Mouse (Mus musculus) neural tube, embryonic 13.5 days (tissue): ENCODE data around the gene Aarsd1. TPM values are rescaled to one million over a fixed set of nuclear protein-coding genes. Genes with fewer than 3 reads are reported as not detected.
"Not testable (repeated sequence)": the region's sequence is repeated elsewhere in the genome, so short reads cannot be mapped to it uniquely, and the experiment has no call there.

Experiments
- ATAC-seq: fragments of 200-750 bp; cut with Nextera tagmentation; 2 replicates; pipeline ENCODE4 v1.8.0; 2017; ENCODE audit warnings: low read depth, mild to moderate bottlenecking, moderate TSS enrichment, moderate library complexity
- H3K27ac ChIP-seq: fragments of 300-500 bp; sonication (generic); replicated peaks from 2 replicates; pipeline ENCODE4 v1.5.1; 2015; ENCODE audit warnings: moderate library complexity, mild to moderate bottlenecking, inconsistent platforms
- H3K27me3 ChIP-seq: fragments of 300-500 bp; sonication (generic); 2 replicates; pipeline ENCODE4 v1.6.1; 2015; ENCODE audit warnings: mild to moderate bottlenecking, inconsistent platforms
- H3K36me3 ChIP-seq: fragments of 300-500 bp; sonication (generic); 2 replicates; pipeline ENCODE4 v1.6.1; 2015; ENCODE audit warnings: mild to moderate bottlenecking, inconsistent platforms
- H3K4me1 ChIP-seq: fragments of 300-500 bp; sonication (generic); replicated peaks from 2 replicates; pipeline ENCODE4 v1.6.1; 2015; ENCODE audit warnings: inconsistent platforms
- H3K4me2 ChIP-seq: fragments of 300-500 bp; sonication (generic); 2 replicates; pipeline ENCODE4 v1.6.1; 2015; ENCODE audit warnings: inconsistent platforms, mild to moderate bottlenecking, moderate library complexity
- H3K4me3 ChIP-seq: fragments of 300-500 bp; sonication (generic); 2 replicates; pipeline ENCODE4 v1.5.1; 2015; ENCODE audit warnings: mild to moderate bottlenecking, inconsistent platforms
- H3K9ac ChIP-seq: fragments of 300-500 bp; sonication (generic); 2 replicates; pipeline ENCODE4 v1.6.1; 2015; ENCODE audit warnings: moderate library complexity, mild to moderate bottlenecking, inconsistent platforms
- H3K9me3 ChIP-seq: fragments of 300-500 bp; sonication (generic); 2 replicates; pipeline ENCODE4 v1.6.1; 2016; ENCODE audit warnings: inconsistent platforms
- WGBS: fragments of 180-500 bp; shearing (Covaris S2); methylation state at CpG from one replicate; pipeline ENCODE4 v1.1.7; 2015; 5-methylcytosine and 5-hydroxymethylcytosine counted together
- polyA plus RNA-seq: library from polyadenylated mRNA; unstranded; fragments of >200 nt; fragmentation: Nextera tagmentation; extraction: Ambion mirVana; gene quantifications from 2 replicates; pipeline ENCODE4 v1.2.1, GENCODE M21; 2015

The Aarsd1 gene
- polyA plus RNA-seq, 1 experiment from 2014 or later: 90.0 TPM

DNA sequence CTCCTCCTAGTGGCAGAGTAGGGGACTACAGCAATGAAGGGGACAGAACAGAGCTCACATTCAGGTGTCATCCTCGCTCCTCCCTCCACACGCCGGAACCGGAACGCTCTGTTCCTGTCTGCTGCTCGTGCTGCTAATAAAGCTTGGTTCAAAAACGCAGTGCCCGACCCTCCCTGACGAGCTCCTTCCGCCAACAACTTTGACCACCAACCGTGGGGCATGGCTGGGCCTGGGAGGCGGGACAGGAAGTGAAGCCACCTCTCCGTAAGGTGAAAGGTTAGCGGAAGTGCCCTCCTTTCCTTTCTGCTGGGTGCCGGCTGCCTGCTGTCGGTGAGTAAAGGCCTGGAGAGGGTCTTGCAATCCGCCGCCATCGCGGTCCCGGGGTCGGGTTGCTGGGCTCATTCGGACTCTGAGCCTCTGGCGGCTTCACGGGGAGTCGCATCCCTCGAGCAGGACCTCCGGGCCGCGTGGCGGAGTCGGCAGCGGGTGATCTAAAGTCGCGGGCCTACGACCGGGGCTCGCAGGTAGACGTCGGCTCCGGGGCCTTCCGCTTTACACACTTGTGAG lies 24.8 kb upstream of the Aarsd1 start, which contains the start of gene Rpl27:
Gene Rpl27 (plus strand): TSS at position 172 of the 567 bp plus-strand sequence.
- peak within 1 kb of the TSS; percentile 84 for H3K4me3 ChIP-seq
- ATAC-seq: peak; percentile 99
- peak within 1 kb of the TSS; percentile 95 for H3K9ac ChIP-seq
- H3K27ac ChIP-seq: peak within 1 kb of the TSS; percentile 93
- H3K27me3 ChIP-seq: no peaks in the 10 kb centered on the region
- peaks cover 22% of the 10 kb centered on the region for H3K4me1 ChIP-seq
- H3K4me2 ChIP-seq: peak within 1 kb of the TSS; percentile 90
- under 1% methylated on average over 42 of the region's 42 CpGs for WGBS
- no peaks in the 10 kb centered on the region for H3K9me3 ChIP-seq
- peaks cover 33% of the 10 kb centered on the region for H3K36me3 ChIP-seq

DNA sequence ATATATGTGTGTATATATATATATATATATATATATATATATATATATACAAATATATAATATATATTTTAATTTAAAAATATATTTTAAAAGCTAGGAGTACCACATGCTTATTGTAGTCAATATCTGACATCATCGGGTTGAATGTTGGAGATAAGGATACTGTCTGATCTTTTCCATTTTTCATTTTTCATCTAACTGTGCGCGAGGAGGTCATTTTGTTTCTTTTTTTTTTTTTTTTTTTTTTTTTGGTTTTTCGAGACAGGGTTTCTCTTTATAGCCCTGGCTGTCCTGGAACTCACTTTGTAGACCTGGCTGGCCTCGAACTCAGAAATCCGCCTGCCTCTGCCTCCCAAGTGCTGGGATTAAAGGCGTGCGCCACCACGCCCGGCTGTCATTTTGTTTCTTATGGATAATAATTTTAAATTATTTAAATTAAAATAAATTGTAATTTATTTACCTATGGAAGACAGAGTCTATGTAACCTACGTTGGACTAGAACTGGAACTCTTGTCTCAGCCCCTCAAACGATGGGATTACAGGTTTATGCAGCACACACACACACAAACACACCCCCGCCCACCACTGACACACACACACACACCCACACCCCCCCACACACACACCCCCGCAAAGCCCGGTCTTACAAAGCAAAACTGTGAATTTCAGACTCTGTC lies 24.2 kb upstream of the Aarsd1 start:
- H3K4me2 ChIP-seq: peak overlapping the region; percentile 45
- H3K27ac ChIP-seq, H3K9ac ChIP-seq, H3K9me3 ChIP-seq, ATAC-seq, H3K27me3 ChIP-seq: not testable (repeated sequence)
- 40% methylated on average over 15 of the region's 15 CpGs for WGBS
- peaks cover 22% of the 10 kb centered on the region for H3K4me1 ChIP-seq
- peaks cover 29% of the 10 kb centered on the region for H3K36me3 ChIP-seq
- peak overlapping the region; percentile 84 for H3K4me3 ChIP-seq

DNA sequence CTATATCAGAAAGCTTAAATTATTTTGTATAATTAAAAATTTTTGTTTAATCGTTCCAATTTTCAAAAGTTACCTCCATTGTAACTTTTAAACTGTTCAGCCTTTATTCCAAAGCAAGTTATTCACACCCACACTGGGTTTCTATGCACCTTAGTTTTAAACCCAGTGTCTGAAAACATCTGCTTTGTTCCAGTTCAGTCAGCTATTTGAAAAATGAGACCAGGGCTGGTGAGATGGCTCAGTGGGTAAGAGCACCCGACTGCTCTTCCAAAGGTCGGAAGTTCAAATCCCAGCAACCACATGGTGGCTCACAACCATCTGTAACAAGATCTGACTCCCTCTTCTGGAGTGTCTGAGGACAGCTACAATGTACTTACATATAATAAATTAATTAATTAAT lies 20.6 kb upstream of the Aarsd1 start:
- 58% methylated on average over 3 of the region's 3 CpGs for WGBS

DNA sequence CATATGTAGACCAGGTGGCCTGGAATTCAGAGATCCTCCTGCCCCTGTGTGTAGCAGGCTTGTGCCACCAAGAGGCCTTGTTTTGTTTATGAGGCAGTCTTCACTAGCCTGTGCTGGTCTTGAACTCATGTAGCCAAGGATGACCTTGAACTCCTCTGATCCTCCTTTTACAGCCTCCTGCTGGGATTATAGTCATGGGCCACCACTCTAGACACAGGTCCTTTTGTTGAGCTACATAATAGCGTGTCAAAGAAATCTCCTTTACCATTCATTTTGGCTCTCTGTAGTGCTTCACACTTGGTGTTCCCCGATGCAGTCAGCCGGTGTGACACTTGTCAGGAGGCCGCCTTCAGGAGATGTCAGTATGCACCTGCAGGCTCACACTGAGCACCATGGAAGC lies 19.5 kb upstream of the Aarsd1 start:
- 34% methylated on average over 4 of the region's 4 CpGs for WGBS
- H3K9ac ChIP-seq: no peak overlapping the region
- no peak overlapping the region for H3K4me3 ChIP-seq
- peaks cover 40% of the 10 kb centered on the region for H3K36me3 ChIP-seq
- H3K27ac ChIP-seq: no peak overlapping the region
- no peaks in the 10 kb centered on the region for H3K4me1 ChIP-seq
- ATAC-seq: no peak
- H3K9me3 ChIP-seq: no peaks in the 10 kb centered on the region
- H3K27me3 ChIP-seq: no peaks in the 10 kb centered on the region
- H3K4me2 ChIP-seq: no peak overlapping the region

More for the DNA sequence above, 20.6 kb upstream of the Aarsd1 start:
- H3K36me3 ChIP-seq: peaks cover 30% of the 10 kb centered on the region
- not testable (repeated sequence) for ATAC-seq, H3K4me1 ChIP-seq, H3K4me2 ChIP-seq, H3K27ac ChIP-seq, H3K4me3 ChIP-seq, H3K9me3 ChIP-seq, H3K9ac ChIP-seq, H3K27me3 ChIP-seq

DNA sequence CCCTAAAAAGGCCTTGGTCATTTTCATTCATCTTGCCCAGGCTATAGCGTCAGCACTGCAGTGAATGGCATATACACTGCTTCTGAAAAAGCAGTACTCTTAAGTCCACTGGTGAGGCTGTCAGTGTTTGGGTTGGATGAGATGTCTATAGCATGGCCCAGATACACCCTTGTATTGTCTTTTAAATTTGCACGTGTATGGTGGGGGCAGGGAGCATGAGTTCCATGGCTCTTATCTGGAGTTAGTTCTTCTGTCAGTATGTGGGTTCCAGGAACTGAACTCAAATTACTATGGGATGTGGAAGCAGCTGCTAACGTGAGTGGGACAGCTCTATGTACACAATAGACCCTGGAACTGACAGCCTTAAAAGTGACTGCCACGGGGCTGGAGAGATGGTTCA lies 18.4 kb upstream of the Aarsd1 start:
- no peak overlapping the region for H3K4me2 ChIP-seq
- H3K4me1 ChIP-seq: no peaks in the 10 kb centered on the region
- H3K27me3 ChIP-seq: no peaks in the 10 kb centered on the region
- no peaks in the 10 kb centered on the region for H3K9me3 ChIP-seq
- no peak overlapping the region for H3K4me3 ChIP-seq
- no peak overlapping the region for H3K27ac ChIP-seq
- no peak overlapping the region for H3K9ac ChIP-seq
- ATAC-seq: no peak
- 83% methylated on average over 4 of the region's 4 CpGs for WGBS
- peaks cover 51% of the 10 kb centered on the region for H3K36me3 ChIP-seq

DNA sequence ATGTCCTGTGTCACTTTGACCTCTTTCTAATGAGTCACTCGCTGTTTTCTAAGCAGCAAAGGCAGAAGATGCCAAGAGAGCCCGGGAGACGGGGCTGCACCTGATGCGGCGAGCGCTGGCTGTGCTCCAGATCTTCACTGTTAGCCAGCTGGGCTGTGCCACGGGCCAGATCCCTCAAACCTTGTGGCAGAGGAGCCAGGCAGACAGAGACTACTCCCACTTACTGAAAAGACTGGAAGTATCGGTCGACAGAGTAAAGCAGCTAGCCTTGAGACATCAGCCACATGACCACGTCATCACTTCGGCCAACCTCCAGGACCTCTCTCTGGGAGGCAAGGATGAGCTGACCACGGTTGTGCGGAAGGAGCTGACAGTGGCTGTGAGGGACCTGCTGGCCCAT lies 16.0 kb upstream of the Aarsd1 start:
- Histone ChIP-seq H3K4me1 (no peaks in the 10 kb centered on the region), H3K9me3 (no peaks in the 10 kb centered on the region), H3K9ac (no peak overlapping the region), H3K4me2 (no peak overlapping the region), H3K36me3 (peaks cover 72% of the 10 kb centered on the region), H3K4me3 (no peak overlapping the region), H3K27me3 (no peaks in the 10 kb centered on the region), H3K27ac (no peak overlapping the region)
- ATAC-seq: no peak
- WGBS: 88% methylated on average over 13 of the region's 13 CpGs

DNA sequence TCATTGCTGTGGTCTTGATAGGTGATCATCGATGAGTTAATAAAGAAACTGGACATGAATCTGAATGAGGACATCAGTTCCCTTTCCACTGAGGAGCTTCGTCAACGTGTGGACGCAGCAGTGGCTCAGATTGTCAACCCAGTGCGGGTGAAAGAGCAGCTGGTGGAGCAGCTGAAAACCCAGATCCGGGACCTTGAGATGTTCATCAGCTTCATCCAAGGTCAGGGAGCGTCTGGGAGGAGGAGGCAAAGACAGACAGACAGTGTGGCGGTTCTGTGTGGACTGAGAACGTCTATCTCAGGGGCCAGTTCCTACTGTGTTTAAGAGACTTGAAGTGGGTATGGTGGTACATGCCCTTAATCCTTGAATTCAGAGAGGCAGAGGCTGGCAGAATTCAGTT lies 13.9 kb upstream of the Aarsd1 start:
- peaks cover 72% of the 10 kb centered on the region for H3K36me3 ChIP-seq
- no peak overlapping the region for H3K4me2 ChIP-seq
- no peak for ATAC-seq
- H3K4me3 ChIP-seq: no peak overlapping the region
- H3K4me1 ChIP-seq: peaks cover 14% of the 10 kb centered on the region
- no peaks in the 10 kb centered on the region for H3K9me3 ChIP-seq
- H3K27ac ChIP-seq: no peak overlapping the region
- no peak overlapping the region for H3K9ac ChIP-seq
- WGBS: 94% methylated on average over 9 of the region's 9 CpGs
- no peaks in the 10 kb centered on the region for H3K27me3 ChIP-seq

DNA sequence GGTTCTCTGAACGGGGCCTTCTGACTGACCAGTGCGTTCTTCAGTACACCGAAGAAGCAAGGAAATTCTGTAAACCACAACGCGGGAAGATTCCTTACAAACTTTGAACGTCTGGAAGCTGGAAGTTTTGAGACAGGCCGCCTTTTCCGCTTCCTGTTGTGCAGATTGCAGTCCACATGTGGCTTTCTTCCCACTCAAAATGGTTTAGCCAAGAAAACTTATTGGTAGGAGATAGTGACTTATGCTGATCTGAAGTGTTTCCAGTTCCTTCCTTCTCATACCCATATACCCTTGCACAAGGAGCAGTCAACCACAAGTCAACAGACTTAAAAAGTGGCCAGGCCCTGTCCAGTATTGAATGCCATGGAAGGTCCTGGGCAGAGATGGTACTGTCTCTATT lies 8.8 kb upstream of the Aarsd1 start:
- peak overlapping the region; percentile 90 for H3K4me3 ChIP-seq
- H3K4me2 ChIP-seq: peak overlapping the region; percentile 73
- ATAC-seq: no peak
- H3K27me3 ChIP-seq: no peaks in the 10 kb centered on the region
- H3K27ac ChIP-seq: no peak overlapping the region
- peaks cover 24% of the 10 kb centered on the region for H3K36me3 ChIP-seq
- H3K9ac ChIP-seq: peak overlapping the region; percentile 89
- H3K9me3 ChIP-seq: no peaks in the 10 kb centered on the region
- H3K4me1 ChIP-seq: peaks cover 34% of the 10 kb centered on the region
- 62% methylated on average over 8 of the region's 8 CpGs for WGBS

DNA sequence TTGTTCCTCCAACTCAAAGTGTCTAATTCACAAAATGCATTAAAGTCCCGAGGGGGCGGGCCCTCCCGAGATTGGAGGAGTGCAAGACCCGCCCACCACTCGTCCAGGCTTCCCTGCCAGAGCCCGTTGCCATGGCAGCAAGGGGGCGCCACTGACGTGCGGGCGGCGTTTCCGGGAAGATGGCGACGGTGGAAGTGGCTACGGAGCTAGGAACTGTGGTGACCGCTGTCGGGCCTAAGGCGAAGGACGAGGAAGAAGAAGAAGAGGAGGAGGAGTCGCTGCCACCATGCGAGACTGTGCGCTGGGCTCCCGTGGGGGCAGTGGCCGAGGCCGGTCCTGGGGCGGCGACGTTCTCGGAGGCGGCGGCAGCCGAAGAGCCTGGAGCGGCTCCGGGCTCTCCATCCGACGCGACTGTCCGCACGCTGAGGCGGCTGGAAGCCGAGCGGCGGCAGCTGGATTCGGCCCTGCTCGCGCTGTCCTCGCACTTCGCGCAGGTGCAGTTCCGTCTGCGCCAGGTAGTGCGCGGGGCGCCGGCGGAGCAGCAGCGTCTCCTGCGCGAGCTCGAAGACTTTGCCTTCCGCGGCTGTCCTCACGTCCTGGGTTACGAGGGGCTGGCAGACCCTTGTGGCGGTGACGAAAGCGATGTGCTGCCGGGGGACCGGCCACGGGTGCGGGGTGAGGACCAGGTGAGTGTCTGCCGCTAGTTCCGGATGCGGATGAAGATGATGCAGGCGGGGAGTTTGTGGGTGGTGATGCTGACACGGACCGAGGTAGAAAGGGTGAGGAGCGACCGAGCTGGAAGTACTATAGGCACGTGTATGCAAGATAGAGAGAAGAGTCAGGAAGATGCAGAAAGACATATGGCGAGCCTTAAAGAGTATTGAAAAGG lies 7.8 kb upstream of the Aarsd1 start, which contains the start of the genes Rundc1 and Ptges3l:
Gene Rundc1 (plus strand): TSS at position 161 of the 889 bp plus-strand sequence.
Gene Ptges3l (minus strand): TSS at position 409 of the 889 bp plus-strand sequence.
- Histone ChIP-seq H3K27me3 (no peaks in the 10 kb centered on the region), H3K9me3 (no peaks in the 10 kb centered on the region), H3K9ac (peak within 1 kb of the TSS; percentile 89), H3K4me1 (peaks cover 34% of the 10 kb centered on the region), H3K36me3 (peaks cover 14% of the 10 kb centered on the region), H3K4me2 (peak within 1 kb of the TSS; percentile 73), H3K27ac (peak within 1 kb of the TSS; percentile 90), H3K4me3 (peak within 1 kb of the TSS; percentile 90)
- WGBS: under 1% methylated on average over 81 of the region's 81 CpGs
- peak; percentile 95 for ATAC-seq

DNA sequence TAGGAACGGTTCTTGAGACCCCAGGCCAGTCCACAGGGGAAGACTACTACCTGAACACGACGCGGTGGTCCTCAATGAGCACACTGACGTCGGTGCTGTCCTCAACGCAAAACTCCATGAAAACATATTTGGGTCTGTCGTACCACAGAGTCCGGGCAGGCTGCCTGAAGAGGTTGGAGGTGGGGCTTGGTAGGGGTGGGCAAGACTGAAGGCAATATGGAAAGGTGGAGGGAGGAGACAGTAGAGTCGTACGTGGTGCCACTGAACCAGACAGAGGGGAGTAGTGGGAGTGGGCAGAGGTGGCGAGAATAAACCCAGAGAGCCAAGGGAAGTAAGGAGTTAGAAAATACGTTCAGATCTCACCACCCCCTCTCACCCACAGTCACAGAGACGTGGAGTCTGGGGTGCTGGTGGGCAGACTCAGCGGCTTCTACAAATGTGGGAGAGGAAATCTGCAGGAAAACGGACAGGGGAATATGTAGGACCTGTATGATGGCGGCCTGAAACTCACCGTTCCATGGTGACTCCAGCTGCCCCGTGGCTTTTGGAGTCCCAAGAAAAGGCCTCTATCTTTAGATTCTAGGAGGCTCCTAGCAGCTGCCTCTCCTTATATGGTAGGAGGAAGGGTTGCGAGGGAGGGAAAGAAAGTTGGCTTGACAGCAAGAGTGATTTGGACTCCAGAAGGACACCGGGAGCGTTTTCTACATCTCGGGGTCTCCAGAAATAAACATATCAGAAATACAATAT lies 6.9 kb upstream of the Aarsd1 start, which contains the start of gene Gm27029:
Gene Gm27029 (minus strand): TSS at position 692 of the 747 bp plus-strand sequence.
- peak; percentile 40; the same call in 1 of the 2 replicates for ATAC-seq
- Histone ChIP-seq H3K4me2 (peak within 1 kb of the TSS; percentile 73), H3K9me3 (no peaks in the 10 kb centered on the region), H3K27me3 (no peaks in the 10 kb centered on the region), H3K4me3 (peak within 1 kb of the TSS; percentile 90), H3K9ac (peak within 1 kb of the TSS; percentile 89), H3K27ac (peak within 1 kb of the TSS; percentile 90), H3K36me3 (peaks cover 5% of the 10 kb centered on the region), H3K4me1 (peaks cover 34% of the 10 kb centered on the region)
- WGBS: 7% methylated on average over 23 of the region's 23 CpGs

DNA sequence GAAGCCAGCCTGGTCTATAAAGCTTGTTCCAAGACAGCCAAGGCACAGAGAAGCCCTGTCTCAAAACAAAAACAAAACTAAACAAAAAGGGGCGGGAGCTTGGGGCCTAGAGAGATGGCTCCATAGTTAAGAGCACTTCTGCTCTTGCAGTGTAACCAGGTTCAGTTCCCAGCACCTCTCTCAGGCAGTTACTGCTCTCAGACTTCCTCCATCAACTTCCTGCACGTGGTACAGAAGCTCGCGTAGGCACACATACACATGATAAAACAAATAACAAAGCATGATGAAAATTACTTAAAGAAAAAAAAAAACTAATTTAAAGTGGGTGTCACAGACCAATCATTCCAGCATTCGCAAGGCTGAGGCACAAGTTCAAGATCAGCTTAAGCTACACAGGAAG lies 2.7 kb upstream of the Aarsd1 start:
- Histone ChIP-seq H3K9me3 (no peaks in the 10 kb centered on the region), H3K27me3 (no peaks in the 10 kb centered on the region), H3K4me1 (peaks cover 17% of the 10 kb centered on the region), H3K9ac (no peak overlapping the region), H3K36me3 (no peaks in the 10 kb centered on the region), H3K27ac (no peak overlapping the region), H3K4me2 (no peak overlapping the region), H3K4me3 (no peak overlapping the region)
- no peak for ATAC-seq
- 90% methylated on average over 5 of the region's 5 CpGs for WGBS
